Mouse (Mus musculus) olfactory bulb, adult 2 months (tissue): ENCODE measurements around the gene Tango2. TPM values are rescaled to one million over a fixed set of nuclear protein-coding genes. Genes with fewer than 3 reads are reported as not detected.

Experiments
- H3K27ac ChIP-seq: fragments of 200-500 bp; 2 replicates; pipeline ENCODE4 v1.5.1; 2012; ENCODE audit warnings: low read depth, low read length; ENCODE audit not compliant: insufficient read depth
- H3K4me1 ChIP-seq: fragments of 200-500 bp; 2 replicates; pipeline ENCODE4 v1.6.1; 2012; ENCODE audit warnings: low read length; ENCODE audit not compliant: control insufficient read depth, insufficient read depth
- H3K4me3 ChIP-seq: fragments of 200-500 bp; 2 replicates; pipeline ENCODE4 v1.5.1; 2012; ENCODE audit warnings: mild to moderate bottlenecking, low read depth, low read length, moderate library complexity; ENCODE audit not compliant: insufficient read depth
- CTCF ChIP-seq: fragments of 200-500 bp; IDR thresholded peaks from 2 replicates; pipeline ENCODE4 v1.5.1; 2012; ENCODE audit warnings: low read depth, mild to moderate bottlenecking, low read length, moderate library complexity; ENCODE audit not compliant: insufficient read depth
- POLR2A ChIP-seq: fragments of 200-500 bp; IDR thresholded peaks from 2 replicates; pipeline ENCODE4 v1.6.1; 2012; ENCODE audit warnings: mild to moderate bottlenecking, low read depth, low read length, moderate library complexity; ENCODE audit not compliant: insufficient read depth
- WGBS: fragments of 180-500 bp; shearing (Covaris S2); methylation state at CpG from one replicate; pipeline ENCODE4 v1.1.7; 2018; 5-methylcytosine and 5-hydroxymethylcytosine counted together
- polyA plus RNA-seq: library from polyadenylated mRNA; stranded (reverse); fragments of >200 nt; gene quantifications from 2 replicates; pipeline ENCODE4 v1.2.4, GENCODE M21; 2012; ENCODE audit warnings: low replicate concordance; ENCODE audit not compliant: missing spikeins, insufficient read depth, insufficient read length

Tango2 gene
- polyA plus RNA-seq, 1 experiment = not detected

DNA sequence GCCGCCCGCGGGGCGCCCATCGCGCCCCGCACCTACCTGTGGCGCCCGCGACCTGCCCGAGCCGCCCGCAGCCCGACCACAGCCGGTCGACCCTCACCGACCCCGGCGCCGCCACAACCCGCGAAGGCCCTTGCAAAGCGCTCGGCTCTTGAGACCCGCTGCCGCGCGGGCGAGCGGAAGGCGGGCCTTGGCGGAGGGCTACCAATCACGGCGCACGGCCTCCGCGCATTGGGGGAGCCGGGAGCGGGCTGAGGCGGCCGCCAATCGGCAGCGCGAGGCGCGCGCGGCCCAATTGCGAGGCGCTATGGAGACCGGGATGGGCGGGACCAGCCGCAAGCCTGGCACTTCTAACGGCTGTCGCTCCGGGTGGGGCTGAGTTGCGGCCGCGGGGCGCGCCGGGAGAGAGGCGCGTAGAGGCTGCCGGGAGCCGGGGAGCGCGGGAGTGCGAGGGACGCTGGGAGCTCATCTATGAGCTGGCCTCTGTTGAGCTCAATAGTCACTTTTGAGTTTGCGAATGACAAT lies 58.8 kb downstream of the Tango2 start, which contains the start of gene Dgcr8:
Dgcr8 (minus strand) TSS at position 180 of the 522 bp plus-strand sequence.
- H3K4me1 ChIP-seq = peaks cover 3% of the 10 kb centered on the region
- WGBS = under 1% methylated on average over 69 of the region's 71 CpGs
- TF ChIP-seq CTCF (no peak), POLR2A (peak; percentile 80)
- H3K4me3 ChIP-seq = peak within 1 kb of the TSS; percentile 93
- H3K27ac ChIP-seq = peak within 1 kb of the TSS; percentile 47; the same call in 1 of the 2 replicates

DNA sequence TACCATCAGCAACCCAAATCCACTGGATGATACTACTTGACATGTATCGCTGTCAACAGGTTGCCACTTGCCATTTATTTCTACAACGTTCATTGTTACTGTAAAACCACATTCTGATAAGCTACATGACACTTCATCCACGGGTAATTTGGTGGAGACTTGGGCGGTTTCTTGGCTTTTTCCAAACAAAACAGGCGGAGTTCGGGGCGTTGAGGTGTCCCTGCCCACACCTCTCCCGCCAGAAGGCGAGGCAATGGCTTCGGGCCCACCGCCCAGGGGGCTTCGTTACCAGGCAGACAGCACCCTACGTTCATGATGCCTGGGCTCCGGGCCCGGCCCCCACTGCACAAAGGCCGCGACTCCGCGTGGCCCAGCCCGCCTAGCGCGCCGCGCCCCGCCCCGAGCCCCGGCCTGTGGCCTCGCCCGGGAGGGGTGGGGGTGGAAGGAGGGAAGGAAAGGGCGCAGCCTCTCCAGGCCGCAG lies 59.3 kb downstream of the Tango2 start:
- peak overlapping the region; percentile 47; the same call in 1 of the 2 replicates for H3K27ac ChIP-seq
- H3K4me3 ChIP-seq = peak overlapping the region; percentile 93
- TF ChIP-seq POLR2A (no peak), CTCF (no peak)
- WGBS = 1% methylated on average over 30 of the region's 31 CpGs
- peaks cover 3% of the 10 kb centered on the region for H3K4me1 ChIP-seq

DNA sequence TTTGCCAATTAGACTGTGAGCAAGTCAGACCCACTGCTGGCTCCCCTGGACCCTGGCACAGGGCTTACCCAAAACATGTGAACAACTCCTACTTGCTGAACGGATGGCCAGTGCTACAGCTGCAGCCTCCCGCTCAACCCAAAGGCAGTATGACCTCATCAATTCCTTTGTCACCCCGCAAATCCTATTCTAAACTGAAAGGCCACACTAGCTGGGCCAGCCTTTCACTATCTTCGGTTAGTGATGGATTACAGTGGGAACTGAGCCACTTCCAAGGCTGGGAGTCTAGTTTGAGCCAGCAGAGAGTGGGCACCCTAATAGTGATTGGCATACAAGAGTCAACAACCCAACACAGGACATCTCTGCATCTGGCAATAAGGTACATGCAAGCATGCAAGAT lies 59.7 kb downstream of the Tango2 start:
- Histone ChIP-seq H3K27ac (no peak overlapping the region), H3K4me1 (peaks cover 3% of the 10 kb centered on the region), H3K4me3 (peak overlapping the region; percentile 93)
- WGBS = 2% methylated on average over 4 of the region's 4 CpGs
- TF ChIP-seq POLR2A (no peak), CTCF (no peak)

DNA sequence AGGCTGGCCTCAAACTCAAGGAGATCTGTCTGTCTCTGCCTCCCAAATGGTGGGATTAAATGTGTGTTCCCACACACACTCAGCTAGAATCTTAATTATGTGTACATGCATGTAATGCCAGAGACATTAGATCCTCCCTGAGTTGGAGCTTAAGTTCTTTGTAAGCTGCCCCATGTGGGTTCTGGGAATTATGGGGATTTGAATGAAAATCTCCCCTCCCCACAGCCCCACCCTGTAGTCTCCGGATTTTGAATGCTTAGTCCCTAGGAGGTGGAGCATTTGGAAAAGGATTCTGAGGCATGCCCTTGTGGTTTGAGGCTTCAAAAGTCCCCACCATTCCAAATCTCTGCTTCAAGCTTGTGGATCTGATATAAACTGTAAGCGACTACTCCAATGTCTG lies 72.7 kb downstream of the Tango2 start:
- H3K4me1 ChIP-seq = no peaks in the 10 kb centered on the region
- TF ChIP-seq CTCF (no peak), POLR2A (no peak)
- H3K27ac ChIP-seq = no peak overlapping the region
- no peak overlapping the region for H3K4me3 ChIP-seq
- WGBS = 50% methylated on average over 2 of the region's 2 CpGs

DNA sequence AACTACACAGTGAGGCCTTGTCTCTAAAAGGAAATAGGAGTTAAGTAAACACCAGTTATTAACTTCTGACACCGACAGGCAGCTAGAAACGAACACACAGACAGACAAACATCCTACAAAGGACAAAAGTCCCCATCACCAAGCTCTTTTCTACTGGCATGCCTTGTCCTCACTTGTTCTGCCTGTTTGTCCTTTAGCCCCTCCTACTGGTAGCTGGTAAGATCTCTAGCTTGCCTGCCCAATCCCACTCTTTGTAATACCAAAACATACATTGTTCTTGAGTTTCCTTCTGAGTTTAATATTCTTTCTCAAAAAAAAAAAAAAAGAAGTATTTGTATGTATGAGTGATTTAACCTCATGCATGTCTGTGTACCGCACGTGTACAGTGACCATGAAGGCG lies 79.7 kb downstream of the Tango2 start:
- no peak overlapping the region for H3K27ac ChIP-seq

DNA sequence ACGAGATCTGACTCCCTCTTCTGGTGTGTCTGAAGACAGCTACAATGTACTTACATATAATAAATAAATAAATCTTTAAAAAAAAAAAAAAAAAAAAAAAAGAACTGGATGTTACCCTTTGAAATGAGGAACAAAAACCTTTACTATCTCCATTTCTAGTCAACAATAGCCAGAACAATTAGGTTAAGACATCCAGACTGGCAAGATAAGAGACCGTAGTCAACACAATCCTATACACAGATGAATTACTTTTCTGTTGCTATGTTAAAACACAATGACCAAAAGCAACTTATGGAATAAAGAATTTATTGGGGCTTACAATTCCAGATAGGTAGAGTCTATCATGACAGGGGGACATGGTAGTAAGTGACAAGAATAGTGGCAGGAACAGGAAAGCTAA lies 82.9 kb downstream of the Tango2 start:
- 83% methylated on average over 2 of the region's 2 CpGs for WGBS
- Histone ChIP-seq H3K27ac (no peak overlapping the region), H3K4me3 (no peak overlapping the region), H3K4me1 (no peaks in the 10 kb centered on the region)
- TF ChIP-seq POLR2A (no peak), CTCF (no peak)

More for the DNA sequence above, 79.7 kb downstream of the Tango2 start:
- Histone ChIP-seq H3K4me1 (no peaks in the 10 kb centered on the region), H3K4me3 (no peak overlapping the region)
- 80% methylated on average over 5 of the region's 5 CpGs for WGBS
- no peak for TF ChIP-seq POLR2A
- TF ChIP-seq CTCF = no peak

DNA sequence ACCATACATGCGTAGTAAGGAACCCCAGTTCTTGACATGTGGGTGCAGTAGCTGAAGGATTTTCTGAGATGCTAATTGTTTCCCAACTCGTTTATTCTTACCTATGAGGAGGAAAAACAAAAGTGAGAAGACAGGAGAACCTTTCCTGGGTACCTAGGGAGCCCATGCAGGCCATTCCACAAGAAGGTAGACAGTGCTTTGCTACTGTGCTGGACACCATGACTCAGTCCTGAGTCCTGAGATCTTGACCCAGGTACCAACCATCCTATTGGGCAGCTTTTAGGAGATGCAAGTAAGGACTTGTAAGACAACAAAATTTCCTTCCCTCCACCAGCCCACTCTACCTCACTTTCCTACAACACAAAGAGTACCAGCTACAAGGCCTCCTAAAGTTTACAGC lies 89.7 kb downstream of the Tango2 start, which contains the start of gene Gm49776:
Gm49776 (minus strand) TSS at position 101 of the 400 bp plus-strand sequence.
- TF ChIP-seq CTCF (no peak), POLR2A (no peak)
- 88% methylated on average over 2 of the region's 2 CpGs for WGBS
- Histone ChIP-seq H3K27ac (no peak within 1 kb of the TSS), H3K4me3 (no peak within 1 kb of the TSS), H3K4me1 (no peaks in the 10 kb centered on the region)

DNA sequence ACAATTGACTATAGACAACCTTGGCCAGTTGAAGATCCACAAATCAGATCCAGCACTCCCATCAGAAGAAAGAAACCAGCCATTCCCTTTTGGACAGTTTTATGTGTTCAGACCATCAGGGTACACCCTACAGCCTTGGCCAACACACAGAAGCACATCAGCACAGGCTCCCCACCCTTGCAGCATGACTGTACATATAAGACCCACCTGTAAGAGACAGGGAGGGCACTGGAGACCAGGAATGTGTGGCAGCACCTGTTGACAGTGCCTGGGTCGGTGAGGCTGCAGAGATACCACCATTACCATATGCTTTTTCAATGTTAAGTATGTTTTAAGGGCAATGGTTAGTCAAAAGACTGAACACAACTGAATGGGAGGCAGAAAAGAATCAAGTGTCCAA lies 94.0 kb downstream of the Tango2 start:
- TF ChIP-seq CTCF (no peak), POLR2A (no peak)
- WGBS = 88% methylated on average over 1 of the region's 1 CpGs
- Histone ChIP-seq H3K4me3 (no peak overlapping the region), H3K4me1 (peaks cover 15% of the 10 kb centered on the region), H3K27ac (no peak overlapping the region)

DNA sequence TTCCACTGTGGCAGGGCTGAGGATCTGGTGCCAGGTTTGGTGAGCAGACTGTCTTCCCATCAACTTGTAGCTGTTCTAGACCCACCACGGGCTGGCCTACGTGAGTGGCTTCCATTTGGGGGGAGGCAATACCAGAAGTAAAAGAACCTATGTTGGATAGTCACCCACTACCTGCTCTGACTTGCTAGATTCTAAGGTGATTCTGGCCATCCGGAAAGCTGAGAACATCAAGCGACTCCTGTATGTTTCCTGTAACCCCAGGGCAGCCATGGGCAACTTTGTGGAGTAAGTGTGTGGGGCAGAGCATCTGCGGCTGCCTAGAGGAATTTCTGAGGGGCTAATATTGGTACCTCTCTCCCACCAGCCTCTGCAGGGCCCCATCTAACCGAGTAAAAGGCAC lies 95.2 kb downstream of the Tango2 start:
- WGBS = 80% methylated on average over 6 of the region's 6 CpGs

More for the DNA sequence above, 95.2 kb downstream of the Tango2 start:
- TF ChIP-seq CTCF (no peak), POLR2A (no peak)
- Histone ChIP-seq H3K27ac (no peak overlapping the region), H3K4me3 (no peak overlapping the region), H3K4me1 (peaks cover 18% of the 10 kb centered on the region)
